Mouse (Mus musculus): ENCODE data around the gene Gm49380. TPM values are rescaled to one million over a fixed set of nuclear protein-coding genes. Genes with fewer than 3 reads are reported as not detected.

Gene Gm49380
- total RNA-seq, 2 experiments from 2014 or later: 0.38 TPM; not detected in 1

GRCm38 (mm10) chr9:44047571-44048490, 65.5 kb downstream of the Gm49380 start:
- peak in 1 of 2 experiments; percentile 19 for DNase-seq (ENCODE audit: low spot score in 2 of 2)

GRCm38 (mm10) chr9:44047071-44047470, 66.2 kb downstream of the Gm49380 start:
- DNase-seq (ENCODE audit: low spot score in 2 of 2): peak in 1 of 2 experiments; percentile 17

- no peak for DNase-seq (ENCODE audit: low spot score in 2 of 2)
These were observed 66.9 kb downstream of the Gm49380 start for GRCm38 (mm10) chr9:44046426-44046825.

GRCm38 (mm10) chr9:44045884-44046272, 67.4 kb downstream of the Gm49380 start:
- DNase-seq (ENCODE audit: low spot score in 2 of 2): no peak

- DNase-seq (ENCODE audit: low spot score in 2 of 2): no peak
These were observed 68.0 kb downstream of the Gm49380 start for GRCm38 (mm10) chr9:44045158-44045883.

GRCm38 (mm10) chr9:44044426-44045157, 68.7 kb downstream of the Gm49380 start:
- peak in 1 of 2 experiments; percentile 61 for DNase-seq (ENCODE audit: low spot score in 2 of 2)

GRCm38 (mm10) chr9:44043708-44044425, 69.4 kb downstream of the Gm49380 start:
- DNase-seq (ENCODE audit: low spot score in 2 of 2): peak in 1 of 2 experiments; percentile 38

- DNase-seq (ENCODE audit: low spot score in 2 of 2): peak; percentile 64 to 79
These were observed 70.2 kb downstream of the Gm49380 start, which contains the start of gene Thy1 for GRCm38 (mm10) chr9:44042836-44043707. Thy1 (plus strand) TSS chr9:44043384.

GRCm38 (mm10) chr9:44042396-44042680, 71.0 kb downstream of the Gm49380 start:
- no peak for DNase-seq (ENCODE audit: low spot score in 2 of 2)

- no peak for DNase-seq (ENCODE audit: low spot score in 2 of 2)
These were observed 71.5 kb downstream of the Gm49380 start for GRCm38 (mm10) chr9:44041511-44042395.

- DNase-seq (ENCODE audit: low spot score in 2 of 2): no peak
These were observed 76.2 kb downstream of the Gm49380 start for GRCm38 (mm10) chr9:44037106-44037505.

GRCm38 (mm10) chr9:44033957-44034727, 79.2 kb downstream of the Gm49380 start:
- no peak for DNase-seq (ENCODE audit: low spot score in 2 of 2)

GRCm38 (mm10) chr9:44033317-44033716, 80.0 kb downstream of the Gm49380 start:
- no peak for DNase-seq (ENCODE audit: low spot score in 2 of 2)

GRCm38 (mm10) chr9:44031946-44032345, 81.4 kb downstream of the Gm49380 start:
- no peak for DNase-seq (ENCODE audit: low spot score in 2 of 2)

- DNase-seq (ENCODE audit: low spot score in 2 of 2): no peak
These were observed 82.2 kb downstream of the Gm49380 start for GRCm38 (mm10) chr9:44031079-44031478.

- DNase-seq (ENCODE audit: low spot score in 2 of 2): no peak
These were observed 82.7 kb downstream of the Gm49380 start for GRCm38 (mm10) chr9:44030646-44031045.

- no peak for DNase-seq (ENCODE audit: low spot score in 2 of 2)
These were observed 83.6 kb downstream of the Gm49380 start for GRCm38 (mm10) chr9:44029580-44030236.

GRCm38 (mm10) chr9:44024096-44024495, 89.2 kb downstream of the Gm49380 start:
- DNase-seq (ENCODE audit: low spot score in 2 of 2): no peak
